Mouse (Mus musculus) thymus, adult 2 months (tissue): Measurements from ENCODE around the gene Trim31.

ENCODE experiments used
- CTCF ChIP-seq: fragments of 200-500 bp; IDR thresholded peaks from 2 replicates; pipeline ENCODE4 v1.5.1; 2012; ENCODE audit warnings: mild to moderate bottlenecking, control low read depth, low read length, moderate library complexity, borderline replicate concordance; ENCODE audit not compliant: control insufficient read depth, poor library complexity, insufficient read depth; ENCODE audit errors: extremely low read depth
- POLR2A ChIP-seq: fragments of 200-500 bp; IDR thresholded peaks from 2 replicates; pipeline ENCODE4 v1.6.1; 2012; ENCODE audit warnings: mild to moderate bottlenecking, low read length, control low read depth, moderate library complexity; ENCODE audit not compliant: control insufficient read depth, poor library complexity, insufficient read depth; ENCODE audit errors: extremely low read depth

- TF ChIP-seq POLR2A (no peak), CTCF (no peak)
Measured at GRCm38 (mm10) chr17:36851627-36852026, 46.3 kb upstream of the Trim31 start.
